Mouse (Mus musculus) liver, adult 2 months (tissue): ENCODE results near the gene G530012D18Rik. TPM values are rescaled to one million over a fixed set of nuclear protein-coding genes. Genes with fewer than 3 reads are reported as not detected.

Experiments
- polyA plus RNA-seq: library from polyadenylated mRNA; depleted of rRNA; stranded (reverse); fragments of >200 nt; gene quantifications from 2 replicates; pipeline ENCODE4 v1.2.3, GENCODE M21; 2012; rRNA removed
- total RNA-seq: library from RNA; depleted of rRNA; stranded (reverse); fragments of >200 nt; gene quantifications from 2 replicates; pipeline ENCODE4 v1.2.3, GENCODE M21; 2014; rRNA removed

Gene G530012D18Rik
- total and polyA plus RNA-seq, 2 experiments: not detected

Other genes starting within 250 kb of the G530012D18Rik start
- gene Sp110, start 23.1 kb downstream of the G530012D18Rik start, total RNA-seq: 2.5 and 2.6 TPM in 2 replicates
- 1.4 and 2.6 TPM in 2 replicates for gene Sp110, start 23.1 kb downstream of the G530012D18Rik start, polyA plus RNA-seq
- gene Sp140, start 24.7 kb downstream of the G530012D18Rik start, total RNA-seq: 3.5 and 4.9 TPM in 2 replicates
- 1.3 TPM in 2 replicates for gene Sp140, start 24.7 kb downstream of the G530012D18Rik start, polyA plus RNA-seq
- gene Sp100, start 74.3 kb downstream of the G530012D18Rik start, total RNA-seq: 12.6 and 14.6 TPM in 2 replicates
- gene Sp100, start 74.3 kb downstream of the G530012D18Rik start, polyA plus RNA-seq: 2.8 and 3.2 TPM in 2 replicates
- gene A630001G21Rik, start 203.0 kb downstream of the G530012D18Rik start, total RNA-seq: 0.37 and 1.5 TPM in 2 replicates
- 0.36 and 0.77 TPM in 2 replicates for gene A630001G21Rik, start 203.0 kb downstream of the G530012D18Rik start, polyA plus RNA-seq
- gene Cab39, start 217.8 kb downstream of the G530012D18Rik start, total RNA-seq: 51.5 and 54.0 TPM in 2 replicates
- gene Cab39, start 217.8 kb downstream of the G530012D18Rik start, polyA plus RNA-seq: 17.5 and 18.0 TPM in 2 replicates